Mouse (Mus musculus) midbrain, postnatal 0 days (tissue): ENCODE results near the gene Pitpnc1. TPM values are rescaled to one million over a fixed set of nuclear protein-coding genes. Genes with fewer than 3 reads are reported as not detected.
A peak's percentile ranks its signal among the peaks of the same experiment; 100 is the strongest.

Experiments
- ATAC-seq: fragments of 200-750 bp; cut with Nextera tagmentation; 2 replicates; pipeline ENCODE4 v1.8.0; 2017; ENCODE audit warnings: moderate number of reproducible peaks, mild to moderate bottlenecking, moderate TSS enrichment, moderate library complexity; ENCODE audit not compliant: low FRiP score
- DNase-seq: peaks from one replicate; pipeline ENCODE4 v3.0.0-alpha.2; 2015; ENCODE audit warnings: low spot score
- H3K27ac ChIP-seq: fragments of 300-500 bp; sonication (generic); 2 replicates; pipeline ENCODE4 v1.5.1; 2014; ENCODE audit warnings: low read depth, mild to moderate bottlenecking, low read length, mixed read lengths
- H3K27me3 ChIP-seq: fragments of 300-500 bp; sonication (generic); 2 replicates; pipeline ENCODE4 v1.6.1; 2014; ENCODE audit warnings: low read length, control low read depth, mixed read lengths; ENCODE audit not compliant: insufficient read depth
- H3K36me3 ChIP-seq: fragments of 300-500 bp; sonication (generic); 2 replicates; pipeline ENCODE4 v1.6.1; 2014; ENCODE audit warnings: low read length, control low read depth, mixed read lengths; ENCODE audit not compliant: insufficient read depth
- H3K4me1 ChIP-seq: fragments of 300-500 bp; sonication (generic); 2 replicates; pipeline ENCODE4 v1.6.1; 2014; ENCODE audit warnings: mild to moderate bottlenecking, control low read depth, antibody characterized with exemption, low read length, mixed read lengths; ENCODE audit not compliant: insufficient read depth
- H3K4me2 ChIP-seq: fragments of 300-500 bp; sonication (generic); 2 replicates; pipeline ENCODE4 v1.6.1; 2014; ENCODE audit warnings: low read depth, mild to moderate bottlenecking, low read length, mixed read lengths; ENCODE audit not compliant: poor library complexity, severe bottlenecking
- H3K4me3 ChIP-seq: fragments of 300-500 bp; sonication (generic); 2 replicates; pipeline ENCODE4 v1.5.1; 2014; ENCODE audit warnings: low read depth, mild to moderate bottlenecking, low read length, moderate library complexity
- H3K9ac ChIP-seq: fragments of 300-500 bp; sonication (generic); replicated peaks from 2 replicates; pipeline ENCODE4 v1.6.1; 2014; ENCODE audit warnings: mild to moderate bottlenecking, low read length, moderate library complexity, mixed read lengths; ENCODE audit not compliant: poor library complexity, severe bottlenecking
- H3K9me3 ChIP-seq: fragments of 300-500 bp; sonication (generic); 2 replicates; pipeline ENCODE4 v1.6.1; 2016; ENCODE audit warnings: low read length, control low read depth
- CTCF ChIP-seq: IDR thresholded peaks from 2 replicates; pipeline ENCODE4 v1.5.1; 2016; ENCODE audit warnings: antibody characterized with exemption, mild to moderate bottlenecking
- WGBS: fragments of 180-500 bp; shearing (Covaris S2); extraction: QIAGEN DNeasy Blood & Tissue Kit; methylation state at CpG from one replicate; pipeline ENCODE4 v1.1.7; 2014; 5-methylcytosine and 5-hydroxymethylcytosine counted together
- polyA plus RNA-seq: library from polyadenylated mRNA; unstranded; fragments of >200 nt; fragmentation: Nextera tagmentation; extraction: Ambion mirVana; gene quantifications from 2 replicates; pipeline ENCODE4 v1.2.1, GENCODE M21; 2015
- total RNA-seq: library from RNA; depleted of rRNA; stranded (reverse); fragments of >200 nt; gene quantifications from 2 replicates; pipeline ENCODE4 v1.2.3, GENCODE M21; 2014

Gene Pitpnc1
- total and polyA plus RNA-seq, 2 experiments from 2014 or later: 54.0 to 56.5 TPM

DNA sequence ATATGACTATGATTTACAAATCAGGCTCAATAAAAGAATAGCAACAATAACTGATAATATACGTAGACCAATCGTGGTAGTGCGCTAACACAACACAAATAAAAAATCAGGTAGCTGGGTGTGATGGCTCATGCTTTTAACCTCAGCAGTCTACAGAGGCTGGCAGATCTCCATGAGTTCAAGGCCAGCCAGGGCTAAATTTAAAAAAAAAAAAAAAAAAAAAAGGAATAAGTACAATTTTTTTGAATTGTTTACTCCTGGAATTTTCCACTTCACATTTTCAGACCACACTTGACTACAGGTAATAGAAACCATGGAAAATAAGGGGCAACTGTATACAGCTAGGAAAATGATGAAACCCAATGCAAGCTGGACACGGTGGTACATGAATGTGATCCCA is 97.3 kb downstream of the Pitpnc1 start:
- no peak for DNase-seq
- Histone ChIP-seq H3K4me3 (no peak overlapping the region), H3K9ac (no peak overlapping the region), H3K4me1 (no peaks in the 10 kb centered on the region), H3K27ac (peak overlapping the region; percentile 63; the same call in 1 of the 2 replicates), H3K4me2 (no peak overlapping the region), H3K36me3 (no peaks in the 10 kb centered on the region), H3K27me3 (no peaks in the 10 kb centered on the region), H3K9me3 (no peaks in the 10 kb centered on the region)
- no peak for TF ChIP-seq CTCF
- ATAC-seq: no peak
- 93% methylated on average over 4 of the region's 4 CpGs for WGBS

DNA sequence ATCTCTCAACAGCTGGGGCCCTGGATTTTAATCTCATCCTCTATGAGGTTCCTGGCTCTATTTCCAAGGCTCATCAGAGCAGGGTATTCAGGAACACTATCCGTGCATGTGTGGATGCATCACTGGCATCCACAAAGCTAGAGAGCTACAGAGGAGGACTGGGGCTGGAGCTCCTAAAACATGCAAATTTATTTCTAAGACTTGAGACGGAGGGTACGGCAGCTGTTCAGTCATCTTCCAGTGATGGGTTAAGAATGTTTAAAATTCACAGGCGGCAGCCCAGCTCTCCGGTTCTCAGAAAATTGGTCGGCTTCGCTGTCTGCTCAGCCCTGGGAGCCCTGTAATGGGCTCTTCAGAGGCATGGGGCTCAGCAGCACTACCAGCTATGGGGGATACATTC is 97.8 kb downstream of the Pitpnc1 start:
- no peak for ATAC-seq
- H3K4me2 ChIP-seq: no peak overlapping the region
- H3K4me3 ChIP-seq: no peak overlapping the region
- H3K27me3 ChIP-seq: no peaks in the 10 kb centered on the region
- peak overlapping the region; percentile 63; the same call in 1 of the 2 replicates for H3K27ac ChIP-seq
- 22% methylated on average over 7 of the region's 7 CpGs for WGBS
- TF ChIP-seq CTCF: no peak
- H3K4me1 ChIP-seq: no peaks in the 10 kb centered on the region
- H3K36me3 ChIP-seq: no peaks in the 10 kb centered on the region
- H3K9me3 ChIP-seq: no peaks in the 10 kb centered on the region
- no peak for DNase-seq
- 0 out of 2 replicates have a peak overlapping the region, but pooled peaks have one; percentile 24 for H3K9ac ChIP-seq

DNA sequence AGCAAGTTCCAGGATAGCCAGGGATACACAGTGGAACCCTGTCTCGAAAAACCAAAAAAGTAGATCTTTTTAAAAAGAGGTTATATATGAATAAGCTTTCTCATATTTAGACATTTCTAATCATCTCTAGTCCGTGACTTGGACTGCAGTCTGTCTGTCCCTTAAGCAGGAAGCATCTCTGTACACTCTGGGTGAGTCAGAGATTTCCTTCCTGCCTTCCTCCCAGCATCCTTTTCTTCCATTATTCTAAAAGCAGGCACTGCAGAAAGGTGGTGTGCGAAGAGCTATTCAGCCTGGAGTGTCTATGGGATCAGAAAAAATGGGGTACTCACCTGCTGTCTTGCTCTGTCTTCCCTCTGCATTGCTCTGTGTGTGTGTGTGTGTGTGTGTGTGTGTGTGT is 100.0 kb downstream of the Pitpnc1 start:
- H3K4me3 ChIP-seq: no peak overlapping the region
- no peaks in the 10 kb centered on the region for H3K9me3 ChIP-seq
- no peak overlapping the region for H3K4me2 ChIP-seq
- H3K4me1 ChIP-seq: 0 out of 2 replicates have a peak, but pooled peaks cover 3% of the 10 kb centered on the region
- TF ChIP-seq CTCF: no peak
- no peaks in the 10 kb centered on the region for H3K27me3 ChIP-seq
- DNase-seq: no peak
- H3K9ac ChIP-seq: no peak overlapping the region
- no peak for ATAC-seq
- H3K27ac ChIP-seq: no peak overlapping the region; the same call in 1 of the 2 replicates
- H3K36me3 ChIP-seq: no peaks in the 10 kb centered on the region
- WGBS: 89% methylated on average over 3 of the region's 3 CpGs

DNA sequence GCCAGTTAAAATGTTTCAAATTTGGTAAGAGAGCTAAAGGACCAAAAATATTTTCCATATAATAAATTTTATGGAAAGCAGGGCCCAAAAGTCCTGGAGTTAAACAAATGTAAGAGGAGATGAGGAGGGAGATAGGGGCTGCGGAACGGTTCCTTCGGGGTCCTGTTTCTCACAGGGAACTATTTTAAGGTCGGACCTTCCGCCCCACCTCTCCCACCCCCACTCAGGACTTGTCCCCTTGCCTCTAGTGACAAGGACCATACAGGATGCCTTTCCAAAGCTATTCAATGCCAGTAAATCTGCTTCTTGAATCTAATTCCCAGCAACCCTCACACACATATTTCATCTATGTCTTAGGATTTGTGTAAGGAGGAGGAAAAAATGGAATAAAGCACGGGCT is 100.8 kb downstream of the Pitpnc1 start:
- Histone ChIP-seq H3K27ac (no peak overlapping the region), H3K9ac (no peak overlapping the region), H3K9me3 (no peaks in the 10 kb centered on the region), H3K4me3 (no peak overlapping the region), H3K27me3 (no peaks in the 10 kb centered on the region), H3K36me3 (no peaks in the 10 kb centered on the region), H3K4me2 (no peak overlapping the region), H3K4me1 (0 out of 2 replicates have a peak, but pooled peaks cover 3% of the 10 kb centered on the region)
- DNase-seq: no peak
- ATAC-seq: no peak
- no peak for TF ChIP-seq CTCF
- WGBS: 98% methylated on average over 6 of the region's 6 CpGs

DNA sequence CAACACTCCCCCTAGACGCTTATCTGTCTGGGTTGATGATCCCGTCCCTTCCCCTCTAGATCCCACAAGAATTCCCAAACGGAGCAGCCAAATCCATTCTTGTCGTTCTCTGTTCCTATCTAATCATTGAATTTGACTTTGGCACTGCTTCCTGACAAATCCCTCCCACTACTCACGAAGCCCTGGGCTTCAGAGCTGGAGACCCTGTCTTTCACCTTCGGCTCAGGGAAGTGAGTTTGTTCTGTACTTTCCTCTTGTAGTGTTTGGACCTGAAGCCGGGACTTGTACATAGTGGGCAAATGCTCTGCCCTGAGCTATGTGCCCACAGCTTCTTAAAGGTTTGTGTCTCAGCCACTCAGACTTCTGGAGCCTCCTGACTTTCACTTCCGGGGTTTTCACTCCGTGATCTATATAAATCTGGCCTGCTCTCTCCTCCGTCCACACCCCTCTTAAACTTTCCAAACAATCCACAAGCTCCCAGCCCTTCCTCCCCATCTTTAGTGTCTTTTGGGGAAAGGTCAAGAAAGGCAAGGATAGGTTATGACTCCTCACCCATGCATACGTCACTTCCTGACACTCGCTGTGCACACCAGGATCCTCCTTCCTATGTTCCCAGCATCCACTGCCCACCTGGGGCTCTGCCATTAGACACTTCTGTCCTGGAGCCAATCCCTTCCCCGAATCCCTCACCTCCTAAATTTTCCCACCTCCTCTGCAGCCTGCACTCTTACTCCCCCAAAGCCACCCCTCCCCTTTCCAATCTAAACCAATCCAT is 104.4 kb downstream of the Pitpnc1 start:
- ATAC-seq (no peak), DNase-seq (no peak)
- H3K4me2 ChIP-seq: no peak overlapping the region
- H3K36me3 ChIP-seq: no peaks in the 10 kb centered on the region
- H3K9me3 ChIP-seq: no peaks in the 10 kb centered on the region
- no peak overlapping the region for H3K27ac ChIP-seq
- no peak overlapping the region for H3K4me3 ChIP-seq
- H3K9ac ChIP-seq: no peak overlapping the region
- H3K4me1 ChIP-seq: 0 out of 2 replicates have a peak, but pooled peaks cover 3% of the 10 kb centered on the region
- no peaks in the 10 kb centered on the region for H3K27me3 ChIP-seq
- WGBS: 79% methylated on average over 13 of the region's 13 CpGs
- no peak for TF ChIP-seq CTCF

DNA sequence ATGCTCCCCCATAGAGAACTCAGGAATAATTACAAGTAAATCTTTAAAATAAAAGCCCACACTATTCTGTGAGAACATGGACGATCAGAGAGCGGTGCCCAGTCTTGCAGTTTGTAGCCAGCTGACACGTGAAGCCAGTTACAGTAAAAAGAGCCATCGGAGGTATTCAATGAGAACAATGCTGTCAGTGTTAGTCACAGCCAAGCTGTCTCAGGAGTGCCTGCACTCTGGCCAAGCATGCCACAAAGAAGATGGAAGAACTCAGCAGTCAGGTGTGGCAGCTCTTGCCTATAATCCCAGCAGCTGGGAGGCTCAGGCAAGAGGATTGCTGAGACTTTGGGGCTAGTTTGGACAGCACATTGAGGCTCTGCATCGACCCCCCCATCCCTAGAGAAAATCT is 111.8 kb downstream of the Pitpnc1 start:
- TF ChIP-seq CTCF: no peak
- WGBS: 41% methylated on average over 5 of the region's 5 CpGs
- H3K9ac ChIP-seq: no peak overlapping the region
- DNase-seq (no peak), ATAC-seq (no peak)
- no peak overlapping the region for H3K4me3 ChIP-seq
- H3K4me2 ChIP-seq: no peak overlapping the region
- no peaks in the 10 kb centered on the region for H3K36me3 ChIP-seq
- no peaks in the 10 kb centered on the region for H3K9me3 ChIP-seq
- H3K4me1 ChIP-seq: peaks cover 9% of the 10 kb centered on the region; the same call in 1 of the 2 replicates
- no peaks in the 10 kb centered on the region for H3K27me3 ChIP-seq
- 0 out of 2 replicates have a peak overlapping the region, but pooled peaks have one; percentile 4 for H3K27ac ChIP-seq
